Mouse (Mus musculus) spleen, postnatal 4 days (tissue): ENCODE data around the gene Abcd4.

Experiments
- DNase-seq, 2 experiments: peaks; one replicate each; pipeline ENCODE4 v3.0.0; 2022; ENCODE audit warnings: low spot score in 2 of 2

Gene Abcd4

DNA sequence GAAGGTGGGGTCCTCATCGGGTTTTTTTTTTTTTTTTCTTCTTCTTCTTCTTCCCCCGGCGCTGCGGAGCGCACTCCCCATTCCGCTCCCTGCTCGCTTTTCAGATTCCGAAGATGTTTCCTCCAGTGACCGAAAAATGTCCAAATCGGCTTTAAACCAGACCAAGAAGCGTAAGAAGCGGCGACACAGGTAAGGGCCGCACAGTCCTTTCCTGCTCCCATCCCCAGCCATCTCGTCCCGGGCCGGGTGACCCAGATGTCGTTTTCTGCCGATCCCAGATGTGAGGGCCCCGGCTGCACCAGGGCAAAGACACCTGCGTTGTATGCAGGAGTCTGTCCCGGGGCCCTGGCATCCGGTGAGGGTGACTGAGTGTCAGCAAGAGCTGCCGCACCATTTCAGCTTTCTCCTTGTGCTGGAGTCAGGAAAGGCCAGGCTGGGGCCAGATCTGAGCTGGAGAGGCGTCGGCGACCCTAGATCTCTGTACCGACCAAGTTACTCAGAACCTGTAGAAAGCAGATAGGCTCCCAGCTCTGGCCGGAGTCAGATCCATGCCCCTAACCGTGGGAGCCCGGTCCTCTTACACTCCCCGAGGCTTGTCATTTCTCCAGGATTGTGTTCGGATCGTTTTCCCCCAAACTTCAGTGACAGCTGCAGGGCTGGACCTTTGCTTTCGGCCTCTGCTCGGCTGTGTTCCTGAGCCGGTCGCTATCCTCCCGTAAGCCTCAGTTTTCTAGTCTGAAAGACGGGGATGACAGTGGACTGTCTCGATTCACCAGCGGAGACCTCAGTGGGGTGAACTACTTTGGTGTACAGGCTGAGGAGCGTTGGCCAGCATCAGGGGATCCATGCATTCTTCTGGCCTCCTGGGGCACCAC is 45.5 kb downstream of the Abcd4 start:
- no peak for DNase-seq

DNA sequence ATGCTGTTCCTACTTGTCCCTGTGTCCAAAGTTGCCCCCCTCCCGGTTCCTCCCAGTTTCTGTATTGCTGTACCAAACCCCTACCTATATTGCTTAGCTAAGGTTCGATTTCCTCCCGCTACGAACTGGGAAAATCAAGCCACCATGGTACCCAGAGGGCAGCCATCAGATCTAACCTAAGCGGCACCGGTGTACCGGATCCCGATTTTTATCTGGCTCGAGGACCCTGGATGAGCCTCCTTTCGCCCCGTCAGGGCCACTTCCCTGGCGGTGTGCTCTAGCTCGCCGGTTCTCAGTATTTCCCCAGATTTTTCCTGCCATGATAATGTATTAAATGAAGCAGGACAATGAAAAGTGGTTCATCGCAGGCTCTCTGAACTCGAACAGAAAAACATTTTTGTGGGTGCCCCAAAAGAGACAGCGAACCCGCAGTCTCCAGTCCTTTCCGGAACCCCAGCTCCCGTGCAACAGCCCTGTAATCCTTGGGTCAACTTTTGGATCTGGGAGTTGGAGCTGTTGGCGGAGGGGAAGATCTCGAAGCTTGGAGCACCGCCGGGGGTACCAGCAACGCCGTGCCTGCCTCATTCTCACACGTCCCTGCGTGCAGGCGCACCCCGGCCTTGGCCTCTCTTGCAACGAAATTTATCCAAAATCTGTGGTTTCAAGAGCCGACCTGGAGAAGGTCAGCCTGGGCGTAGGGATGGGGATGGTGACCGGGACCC is 46.4 kb downstream of the Abcd4 start:
- DNase-seq: no peak

DNA sequence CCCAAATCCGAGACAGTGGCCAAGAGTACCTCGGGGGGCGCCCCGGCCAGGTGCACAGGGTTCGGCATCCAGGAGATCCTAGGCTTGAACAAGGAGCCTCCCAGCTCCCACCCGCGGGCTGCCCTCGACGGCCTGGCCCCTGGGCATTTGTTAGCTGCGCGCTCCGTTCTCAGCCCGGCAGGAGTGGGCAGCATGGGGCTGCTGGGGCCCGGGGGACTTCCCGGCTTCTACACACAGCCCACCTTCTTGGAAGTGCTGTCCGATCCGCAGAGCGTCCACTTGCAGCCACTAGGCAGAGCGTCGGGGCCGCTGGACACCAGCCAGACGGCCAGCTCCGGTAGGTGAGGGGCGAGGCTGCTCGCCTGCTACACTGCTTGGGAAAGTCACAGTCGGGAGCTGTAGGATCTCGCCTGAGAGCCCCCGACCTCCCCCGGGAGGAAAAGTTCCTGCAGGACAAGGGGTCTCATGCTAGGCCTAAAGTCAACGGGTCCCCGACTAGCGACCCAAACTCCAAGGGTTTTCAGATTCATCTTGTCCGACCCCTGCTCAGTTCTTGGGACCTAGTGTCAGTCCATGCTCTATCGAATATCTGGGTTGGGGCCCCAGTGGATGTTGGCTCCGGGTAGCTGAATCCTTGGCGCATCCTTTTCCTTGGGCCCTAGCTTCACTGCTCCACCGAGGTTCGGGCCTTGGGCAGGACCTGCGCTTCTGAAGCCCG is 47.1 kb downstream of the Abcd4 start:
- no peak for DNase-seq

DNA sequence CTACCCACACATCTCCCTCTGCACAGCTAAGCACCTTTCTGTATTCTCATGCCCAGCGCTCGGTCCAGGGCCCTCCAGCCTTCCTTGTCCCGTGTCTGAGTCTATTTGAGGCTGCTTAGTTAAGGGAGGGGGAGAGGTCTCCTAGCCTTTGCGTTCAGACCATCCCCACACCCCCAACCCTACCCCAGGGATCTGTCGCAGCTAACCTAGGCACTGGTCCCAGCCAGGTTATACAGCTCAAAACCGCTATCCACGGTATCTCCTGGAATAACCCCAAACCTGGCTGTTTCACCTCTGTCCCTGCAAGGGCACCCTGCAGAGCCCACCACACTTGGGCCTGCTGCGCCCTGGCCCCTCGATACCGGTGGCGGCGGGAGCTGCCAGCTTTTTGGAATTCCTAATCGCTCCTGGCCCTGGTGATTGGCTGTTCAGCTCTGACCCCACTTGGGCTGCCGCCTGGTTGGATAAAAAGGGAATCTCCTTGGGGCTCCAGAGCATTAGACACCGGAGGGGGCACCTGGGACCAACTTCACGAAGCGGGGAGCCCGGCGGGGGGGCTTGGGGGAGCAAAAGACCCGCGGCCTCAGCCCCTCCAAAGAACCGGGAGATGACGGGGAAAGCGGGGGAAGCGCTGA is 47.8 kb downstream of the Abcd4 start, which contains the start of gene Vsx2:
Gene Vsx2, plus strand, starts transcription at position 427 of the 635 bp plus-strand sequence.
- no peak for DNase-seq

DNA sequence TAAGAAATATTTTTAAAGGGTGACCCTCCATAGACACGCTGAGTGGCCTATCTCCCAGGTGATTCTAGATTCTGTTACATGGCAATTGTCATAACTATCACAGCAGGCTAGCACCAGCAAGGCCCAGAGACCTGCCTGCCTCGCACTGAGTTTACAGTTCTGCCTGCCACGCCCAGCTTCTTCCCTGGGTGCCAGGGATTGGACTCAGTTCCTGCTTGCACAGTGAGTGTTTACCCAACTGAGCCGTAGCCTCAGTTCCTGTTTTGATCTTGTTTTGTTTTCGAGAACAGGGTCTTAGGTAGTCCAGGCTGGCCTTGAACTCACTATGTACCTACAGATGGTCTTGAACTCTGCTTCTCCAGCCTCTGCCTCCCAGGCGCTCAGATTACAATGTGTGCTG is 49.6 kb downstream of the Abcd4 start:
- DNase-seq: no peak

DNA sequence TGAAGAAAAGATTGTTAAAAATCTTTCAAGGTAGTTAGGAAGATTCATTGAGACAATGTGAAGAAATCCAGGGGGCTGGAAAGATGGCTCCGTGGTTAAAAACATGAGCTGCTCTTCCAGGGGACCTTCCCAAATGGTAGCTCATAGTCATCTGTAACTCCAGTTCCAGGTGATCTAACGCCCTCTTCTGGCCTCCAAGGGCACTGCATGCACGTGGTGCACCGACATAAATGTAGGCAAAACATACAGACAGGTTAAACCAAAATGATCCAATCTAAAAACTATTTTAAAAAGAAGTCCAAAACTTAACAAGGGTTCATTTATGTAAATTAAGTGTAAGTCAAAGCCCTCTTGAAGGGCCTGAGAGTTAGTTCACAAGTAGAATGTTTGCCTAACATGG is 54.7 kb downstream of the Abcd4 start:
- no peak for DNase-seq

DNA sequence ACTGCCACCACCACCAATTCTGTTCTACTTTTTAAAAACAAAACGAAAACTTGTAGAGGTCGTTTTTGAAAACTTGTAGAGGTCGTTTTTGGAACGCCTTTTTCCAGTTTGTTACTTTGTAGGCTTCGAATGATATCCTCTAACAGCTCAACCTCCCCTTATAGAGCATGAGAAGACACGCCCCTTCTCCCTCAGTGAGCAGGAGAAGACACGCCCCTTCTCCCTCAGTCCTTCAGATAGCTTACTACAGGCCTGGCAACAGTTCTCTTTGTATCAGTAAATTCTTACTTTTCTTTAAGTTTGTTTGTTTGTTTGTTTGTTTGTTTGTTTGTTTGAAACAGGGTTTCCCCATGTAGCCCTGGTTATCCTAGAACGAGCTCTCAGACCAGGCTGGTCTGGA is 62.0 kb downstream of the Abcd4 start:
- DNase-seq: no peak
